ENCODE assay signal across 12 mouse cellular contexts in the genomic region with DNA sequence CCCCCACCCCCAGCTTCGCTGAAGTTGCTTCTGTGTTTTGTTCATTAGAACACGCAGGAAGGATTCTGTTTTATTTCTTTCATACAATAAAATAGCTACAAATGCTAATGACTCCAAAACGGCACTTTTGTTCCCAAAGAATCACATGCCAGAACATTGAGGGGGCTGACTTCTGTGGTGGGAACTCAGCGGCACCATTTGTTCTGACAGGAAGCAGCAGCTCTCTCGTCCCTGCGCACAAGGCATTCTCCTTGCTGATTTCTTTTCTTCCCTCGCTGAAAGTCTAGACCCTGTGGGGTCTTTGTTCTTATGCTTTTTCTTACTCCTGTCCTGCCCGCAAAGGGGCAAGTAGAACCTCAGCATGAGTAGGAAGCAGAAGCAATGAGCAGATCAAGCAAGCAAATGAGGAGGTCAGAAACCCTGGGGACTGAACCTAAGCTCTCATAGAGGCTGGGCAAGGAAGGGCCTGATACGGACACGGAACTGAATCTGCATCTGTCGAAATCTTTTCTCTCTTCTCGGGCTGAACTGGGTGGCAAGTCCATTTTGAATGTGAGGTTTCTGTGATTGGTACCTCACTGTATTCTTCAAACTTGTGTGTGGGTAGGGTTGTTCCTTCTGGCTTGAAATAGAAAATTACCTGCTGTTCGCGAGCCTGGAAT.
DNase-seq lines count a peak whose midpoint lies in the region; ATAC-seq and TF ChIP-seq lines count a peak whose summit lies in the region.
"Had no signal": no experiment of that assay in that cellular context is flagged by ENCODE, and none has a peak within 500 bp of the region (broad histone marks: within the 10 kb centered on the region; RNA-seq: fewer than 3 reads in every experiment).

No protein-coding gene starts in this region.

- DNase-seq in heart, adult 8-10 months (ENCODE audit: low spot score) = no peak
- DNase-seq in brain, embryonic 14.5 days (ENCODE audit: low read depth) = peak; percentile 39
- peak; percentile 6 to 16 for DNase-seq in layer of hippocampus, postnatal 10 days (ENCODE audit: low spot score in 2 of 2)
- peak; percentile 23 to 39 for DNase-seq in right cerebral cortex, postnatal 10 days (ENCODE audit: low spot score in 2 of 2)
- no peak for DNase-seq in Muller cell, postnatal 12 days (ENCODE audit: inconsistent ontology term)
- no peak for DNase-seq in heart, embryonic 10.5 days (ENCODE audit: low spot score)
- no peak for DNase-seq in kidney, adult 8-10 months
- DNase-seq: adrenal gland, postnatal 10 days had no signal

- H3K4me2 ChIP-seq in heart, embryonic 16.5 days (ENCODE audit: low read depth, low read length) = peak overlapping the region; percentile 28

- TF ChIP-seq POLR2A in brain, embryonic 14.5 days (IDR thresholded peaks at IDR 0.05; ENCODE audit: borderline replicate concordance, extremely low read depth, insufficient read depth, insufficient read length, poor library complexity, severe bottlenecking) = no peak

- 53% methylated on average over 14 of the region's 14 CpGs for WGBS in heart, embryonic 16.5 days
- WGBS in heart, embryonic 10.5 days = 57% methylated on average over 14 of the region's 14 CpGs

- H3K27me3 ChIP-seq in heart, embryonic 16.5 days (ENCODE audit: control insufficient read depth, insufficient read depth, low read length) = no peaks in the 10 kb centered on the region; the same call in 1 of the 2 replicates
- peaks cover 10% of the 10 kb centered on the region; the same call in 1 of the 2 replicates for H3K27me3 ChIP-seq in heart, embryonic 10.5 days (ENCODE audit: insufficient read depth, poor library complexity, severe bottlenecking)

- H3K4me3 ChIP-seq in heart, embryonic 16.5 days (ENCODE audit: low read length) = no peak overlapping the region; the same call in 1 of the 2 replicates
- no peak overlapping the region for H3K4me3 ChIP-seq in heart, embryonic 10.5 days
- H3K4me3 ChIP-seq: erythroblast, embryonic 14.5 days had no signal

- H3K9ac ChIP-seq in heart, embryonic 16.5 days (ENCODE audit: low read length) = no peak overlapping the region

- no peaks in the 10 kb centered on the region for H3K36me3 ChIP-seq in heart, embryonic 16.5 days (ENCODE audit: control insufficient read depth, insufficient read depth)
- no peaks in the 10 kb centered on the region for H3K36me3 ChIP-seq in heart, embryonic 10.5 days

- no peak for ATAC-seq in heart, embryonic 16.5 days (replicated peaks; ENCODE audit: extremely low read depth, insufficient read depth, low FRiP score)
- ATAC-seq: intestine, embryonic 16.5 days had no signal

- no peak for TF ChIP-seq CTCF in brain, embryonic 14.5 days (IDR thresholded peaks at IDR 0.05; ENCODE audit: borderline replicate concordance, extremely low read depth, insufficient read depth, insufficient read length)

- H3K27ac ChIP-seq in heart, embryonic 16.5 days (ENCODE audit: low read length) = no peak overlapping the region
- H3K27ac ChIP-seq in heart, embryonic 10.5 days = no peak overlapping the region
- H3K27ac ChIP-seq: macrophage had no signal

- H3K9me3 ChIP-seq in heart, embryonic 16.5 days (replicated peaks; ENCODE audit: control insufficient read depth, low read length) = no peaks in the 10 kb centered on the region
- no peaks in the 10 kb centered on the region for H3K9me3 ChIP-seq in heart, embryonic 10.5 days

- H3K4me1 ChIP-seq in heart, embryonic 16.5 days (ENCODE audit: control insufficient read depth, insufficient read depth, low read length) = peaks cover 3% of the 10 kb centered on the region; the same call in 1 of the 2 replicates
- H3K4me1 ChIP-seq in heart, embryonic 10.5 days = no peaks in the 10 kb centered on the region

Comparison
In these comparisons a context has a peak if more than half of its experiments do, and no peak if none do; other contexts are left out.
1. DNase-seq: peak in brain, embryonic 14.5 days (single experiment), layer of hippocampus, postnatal 10 days (2 of 2) and right cerebral cortex, postnatal 10 days (2 of 2); none in heart, adult 8-10 months (single experiment), Muller cell, postnatal 12 days (single experiment), heart, embryonic 10.5 days (single experiment) and kidney, adult 8-10 months (0 of 2).